Comparison of ENCODE assay signal across 23 mouse cellular contexts in genomic region chr2:146314751-146315150, GRCm38 (mm10).
A peak's percentile ranks its signal among the peaks of the same experiment; 100 is the strongest.
DNase-seq lines count a peak whose midpoint lies in the region; ATAC-seq and TF ChIP-seq lines count a peak whose summit lies in the region.
"Had no signal": no experiment of that assay in that cellular context is flagged by ENCODE, and none has a peak within 500 bp of the region (broad histone marks: within the 10 kb centered on the region; RNA-seq: fewer than 3 reads in every experiment).

No protein-coding gene starts in this region.

- peak overlapping the region; percentile 30 for H3K27ac ChIP-seq in kidney, embryonic 15.5 days
- H3K27ac ChIP-seq: embryonic facial prominence, embryonic 15.5 days; forebrain, embryonic 15.5 days; hindbrain, embryonic 15.5 days; intestine, embryonic 15.5 days; limb, embryonic 15.5 days; liver, embryonic 15.5 days; macrophage; midbrain, embryonic 10.5 days had no signal

- no peak for ATAC-seq in cerebellum, adult (ENCODE audit: insufficient number of reproducible peaks, low FRiP score, low TSS enrichment)
- ATAC-seq in Patski, result peak; percentile 67
- ATAC-seq in kidney, embryonic 15.5 days (replicated peaks; ENCODE audit: low FRiP score), result peak; percentile 60; the same call in 1 of the 2 replicates
- ATAC-seq in megakaryocyte-erythroid progenitor cell, adult 5-6 weeks (replicated peaks; ENCODE audit: low FRiP score, low TSS enrichment, poor library complexity, severe bottlenecking), result peak; percentile 49; the same call in 1 of the 2 replicates
- ATAC-seq: forebrain, embryonic 15.5 days; intestine, embryonic 15.5 days had no signal

- in situ Hi-C loops in Patski (cut with MboI; ENCODE audit: low pct_unique_long_range_greater_than_20kb), result no loop called here

- no peaks in the 10 kb centered on the region for H3K9me3 ChIP-seq in kidney, embryonic 15.5 days (replicated peaks)
- H3K9me3 ChIP-seq: embryonic facial prominence, embryonic 15.5 days; forebrain, embryonic 15.5 days; hindbrain, embryonic 15.5 days; intestine, embryonic 15.5 days; limb, embryonic 15.5 days; liver, embryonic 15.5 days; midbrain, embryonic 10.5 days had no signal

- H3K27me3 ChIP-seq in Patski, result no peaks in the 10 kb centered on the region
- no peaks in the 10 kb centered on the region for H3K27me3 ChIP-seq in kidney, embryonic 15.5 days
- H3K27me3 ChIP-seq: embryonic facial prominence, embryonic 15.5 days; forebrain, embryonic 15.5 days; hindbrain, embryonic 15.5 days; intestine, embryonic 15.5 days; limb, embryonic 15.5 days; liver, embryonic 15.5 days had no signal

- DNase-seq in cerebellum, postnatal 14 days, result peak; percentile 49 to 54
- DNase-seq in Patski (ENCODE audit: low read depth, low spot score), result no peak
- no peak for DNase-seq in testis, postnatal 14 days (ENCODE audit: low spot score)
- DNase-seq in testis, postnatal 10 days (ENCODE audit: low spot score), result no peak
- DNase-seq: cerebellum, adult 2 months; gastrocnemius, postnatal 10 days; heart, adult 11 months; left cerebral cortex, postnatal 4 days; right cerebral cortex, postnatal 14 days; spleen, adult 18-20 months; thymus, postnatal 25 days had no signal

- no peaks in the 10 kb centered on the region for H3K36me3 ChIP-seq in kidney, embryonic 15.5 days
- H3K36me3 ChIP-seq: embryonic facial prominence, embryonic 15.5 days; forebrain, embryonic 15.5 days; hindbrain, embryonic 15.5 days; intestine, embryonic 15.5 days; limb, embryonic 15.5 days; midbrain, embryonic 10.5 days had no signal

- H3K9ac ChIP-seq in kidney, embryonic 15.5 days, result no peak overlapping the region
- H3K9ac ChIP-seq: embryonic facial prominence, embryonic 15.5 days; forebrain, embryonic 15.5 days; hindbrain, embryonic 15.5 days; intestine, embryonic 15.5 days; limb, embryonic 15.5 days; liver, embryonic 15.5 days had no signal

- TF ChIP-seq CTCF in Patski (IDR thresholded peaks at IDR 0.05), result no peak

- H3K4me3 ChIP-seq in kidney, embryonic 15.5 days (replicated peaks), result no peak overlapping the region
- H3K4me3 ChIP-seq: embryonic facial prominence, embryonic 15.5 days; forebrain, embryonic 15.5 days; hindbrain, embryonic 15.5 days; intestine, embryonic 15.5 days; limb, embryonic 15.5 days; liver, embryonic 15.5 days; midbrain, embryonic 10.5 days had no signal

- WGBS in kidney, embryonic 15.5 days, result 43% methylated on average over 5 of the region's 5 CpGs

- peaks cover 7% of the 10 kb centered on the region for H3K4me1 ChIP-seq in kidney, embryonic 15.5 days
- H3K4me1 ChIP-seq: intestine, embryonic 15.5 days; limb, embryonic 15.5 days; liver, embryonic 15.5 days had no signal

- CTCF ChIA-PET in Patski (lab: Charles Lee), result interaction anchor here (1.4 to 3.2 kb wide), 2 partner anchors 10 to 13 kb away, joined by 3 to 8 read pairs; no protein-coding TSS in a partner anchor

- no peak overlapping the region for H3K4me2 ChIP-seq in kidney, embryonic 15.5 days
- H3K4me2 ChIP-seq: embryonic facial prominence, embryonic 15.5 days; forebrain, embryonic 15.5 days; heart, embryonic 11.5 days; hindbrain, embryonic 15.5 days; intestine, embryonic 15.5 days; limb, embryonic 15.5 days; liver, embryonic 15.5 days had no signal

- POLR2A ChIA-PET in Patski (lab: Charles Lee), result interaction anchor here (1.1 kb wide), 1 partner anchor 31 kb away, joined by 5 read pairs; no protein-coding TSS in a partner anchor

Comparison
In these comparisons a context has a peak if more than half of its experiments do, and no peak if none do; other contexts are left out.
1. DNase-seq: peak in cerebellum, postnatal 14 days (2 of 2); none in Patski (single experiment), testis, postnatal 14 days (single experiment) and testis, postnatal 10 days (single experiment).